Mouse (Mus musculus) gastrocnemius, postnatal 14 days (tissue): ENCODE results near the gene Trappc2l. TPM values are rescaled to one million over a fixed set of nuclear protein-coding genes. Genes with fewer than 3 reads are reported as not detected.

Source experiments
- microRNA-seq, 2 experiments: library from miRNA; unstranded; fragments of <30 nt; microRNA quantifications; one replicate each; pipeline ENCODE4 v1.2.0; 2021
- total RNA-seq, 2 experiments: library from RNA; stranded (reverse); gene quantifications; 2 replicates each; pipeline ENCODE4 v1.2.3; 2021

The Trappc2l gene
- total RNA-seq, 2 experiments from 2014 or later: 47.5 TPM

Small RNA genes lying within 50 kb of the gene (microRNA-seq; reads per million reads assigned to microRNA genes)
- 0 reads per million in 2 experiments for gene Mir6396

Other genes starting within 250 kb of the Trappc2l start
- 10 to 100 TPM; 21.6 to 23.5 TPM for gene Zc3h18, start 235.0 kb upstream of the Trappc2l start, total RNA-seq
- not detected for gene Il17c, start 189.6 kb upstream of the Trappc2l start, total RNA-seq
- 10 to 100 TPM; 15.3 to 18.6 TPM for gene Cyba, start 178.7 kb upstream of the Trappc2l start, total RNA-seq
- gene Mvd, start 168.2 kb upstream of the Trappc2l start, total RNA-seq: 1 to 10 TPM; 5.6 to 7.8 TPM
- 1 to 10 TPM; 3.1 to 4.1 TPM for gene Snai3, start 150.9 kb upstream of the Trappc2l start, total RNA-seq
- 10 to 100 TPM; 23.9 to 28.7 TPM for gene Rnf166, start 135.6 kb upstream of the Trappc2l start, total RNA-seq
- 1 to 10 TPM; 7.6 to 8.6 TPM for gene Ctu2, start 135.5 kb upstream of the Trappc2l start, total RNA-seq
- gene Piezo1, start 60.3 kb upstream of the Trappc2l start, total RNA-seq: 10 to 100 TPM; 15.1 to 15.4 TPM
- 1 to 10 TPM; 1.8 to 3.0 TPM for gene Cdt1, start 43.6 kb upstream of the Trappc2l start, total RNA-seq
- gene Aprt, start 34.7 kb upstream of the Trappc2l start, total RNA-seq: 10 to 100 TPM; 40.1 to 44.1 TPM
- 1 to 10 TPM; 2.9 to 3.6 TPM for gene Galns, start 177 bp upstream of the Trappc2l start, total RNA-seq
- gene Pabpn1l, start 11.1 kb downstream of the Trappc2l start, total RNA-seq: not detected
- gene Cbfa2t3, start 87.5 kb downstream of the Trappc2l start, total RNA-seq: 10 to 100 TPM; 19.5 to 23.2 TPM
- gene Acsf3, start 163.8 kb downstream of the Trappc2l start, total RNA-seq: 10 to 100 TPM; 13.4 to 16.2 TPM
- 10 to 100 TPM; 16.2 to 20.9 TPM for gene Cdh15, start 236.3 kb downstream of the Trappc2l start, total RNA-seq